Mouse (Mus musculus) heart, adult 8-10 months (tissue): Measurements from ENCODE around the gene Fgfrl1. TPM values are rescaled to one million over a fixed set of nuclear protein-coding genes. Genes with fewer than 3 reads are reported as not detected.
A peak's percentile ranks its signal among the peaks of the same experiment; 100 is the strongest.

Experiments used
- DNase-seq: peaks from one replicate; pipeline ENCODE4 v3.0.0; 2022; ENCODE audit warnings: low spot score
- total RNA-seq, 4 experiments: library from RNA; stranded (reverse); gene quantifications; 2 replicates each; pipeline ENCODE4 v1.2.4; 2022

Fgfrl1 gene
- total RNA-seq, 4 experiments from 2014 or later: 22.5 to 30.0 (median 26.3) TPM

- no peak for DNase-seq
Observed at GRCm38 (mm10) chr5:108667370-108667769, 24.8 kb upstream of the Fgfrl1 start.

GRCm38 (mm10) chr5:108668387-108668932 lies 23.7 kb upstream of the Fgfrl1 start:
- DNase-seq: no peak

GRCm38 (mm10) chr5:108668977-108669936 lies 22.9 kb upstream of the Fgfrl1 start, which contains the start of gene Dgkq:
Gene Dgkq (minus strand): TSS chr5:108669672.
- DNase-seq: peak; percentile 95

- DNase-seq: no peak
Observed at GRCm38 (mm10) chr5:108669986-108670385, 22.2 kb upstream of the Fgfrl1 start.

- no peak for DNase-seq
Observed at GRCm38 (mm10) chr5:108670785-108671184, 21.4 kb upstream of the Fgfrl1 start.

GRCm38 (mm10) chr5:108671757-108672156 lies 20.4 kb upstream of the Fgfrl1 start:
- no peak for DNase-seq

- DNase-seq: no peak
Observed at GRCm38 (mm10) chr5:108674624-108675023, 17.6 kb upstream of the Fgfrl1 start.

- DNase-seq: no peak
Observed at GRCm38 (mm10) chr5:108675251-108675816, 16.8 kb upstream of the Fgfrl1 start, which contains the start of gene Slc26a1. Gene Slc26a1 (minus strand): TSS chr5:108675569.

- no peak for DNase-seq
Observed at GRCm38 (mm10) chr5:108676772-108677498, 15.2 kb upstream of the Fgfrl1 start.

- DNase-seq: no peak
Observed at GRCm38 (mm10) chr5:108677605-108678295, 14.4 kb upstream of the Fgfrl1 start.

GRCm38 (mm10) chr5:108678296-108678854 lies 13.8 kb upstream of the Fgfrl1 start:
- no peak for DNase-seq

GRCm38 (mm10) chr5:108679909-108680308 lies 12.3 kb upstream of the Fgfrl1 start:
- no peak for DNase-seq

GRCm38 (mm10) chr5:108680871-108681270 lies 11.3 kb upstream of the Fgfrl1 start:
- DNase-seq: no peak

- DNase-seq: no peak
Observed at GRCm38 (mm10) chr5:108689091-108689490, 3.1 kb upstream of the Fgfrl1 start.

- DNase-seq: no peak
Observed at GRCm38 (mm10) chr5:108691152-108691551, 1.0 kb upstream of the Fgfrl1 start.

GRCm38 (mm10) chr5:108693872-108694288 lies 1.7 kb downstream of the Fgfrl1 start:
- peak; percentile 79 for DNase-seq

- no peak for DNase-seq
Observed at GRCm38 (mm10) chr5:108694352-108695261, 2.4 kb downstream of the Fgfrl1 start.

- DNase-seq: no peak
Observed at GRCm38 (mm10) chr5:108695861-108696260, 3.7 kb downstream of the Fgfrl1 start.

GRCm38 (mm10) chr5:108696542-108696941 lies 4.4 kb downstream of the Fgfrl1 start:
- no peak for DNase-seq

GRCm38 (mm10) chr5:108697341-108697753 lies 5.2 kb downstream of the Fgfrl1 start:
- no peak for DNase-seq
